Mouse (Mus musculus): ENCODE measurements at regions not wholly inside any gene's neighbourhood (a gene's known extent, or its start where the extent isn't known, plus 50 kb on each side); places are given as distances from the start of the nearest gene placed in this dataset.
A peak's percentile ranks its signal among the peaks of the same experiment; 100 is the strongest.

- no peaks in the 10 kb centered on the region for H3K79me2 ChIP-seq (ENCODE audit: control insufficient read depth, insufficient read depth, low read length)
- WGBS = 75% methylated on average over 5 of the region's 5 CpGs
- H3K4me3 ChIP-seq (ENCODE audit: insufficient read depth, low read depth, low read length) = no peak overlapping the region; the same call in 1 of the 2 replicates
- H3K27me3 ChIP-seq (ENCODE audit: control insufficient read depth, insufficient read depth, low read length) = no peaks in the 10 kb centered on the region
- H3K27ac ChIP-seq (replicated peaks; ENCODE audit: insufficient read depth, low read depth, low read length) = no peak overlapping the region
- no peak for TF ChIP-seq POLR2A (IDR thresholded peaks at IDR 0.05; ENCODE audit: extremely low read depth, insufficient read depth, low read length)
- TF ChIP-seq CTCF (IDR thresholded peaks at IDR 0.05; ENCODE audit: low read depth, low read length) = no peak
- no peak overlapping the region for H3K9ac ChIP-seq (ENCODE audit: low read depth, low read length)
- H3K4me1 ChIP-seq (ENCODE audit: control insufficient read depth, insufficient read depth, low read length) = no peaks in the 10 kb centered on the region
- DNase-seq (ENCODE audit: extremely low read depth, low read depth, low spot score) = no peak
- H3K36me3 ChIP-seq (ENCODE audit: control insufficient read depth, insufficient read depth, low read length) = no peaks in the 10 kb centered on the region
Measured at GRCm38 (mm10) chr19:14387796-14388195, 210.1 kb downstream of the Tle4 start.

GRCm38 (mm10) chr19:14388539-14388938 is 209.3 kb downstream of the Tle4 start:
- no peak for DNase-seq (ENCODE audit: extremely low read depth, low read depth, low spot score)
- H3K36me3 ChIP-seq (ENCODE audit: control insufficient read depth, insufficient read depth, low read length) = no peaks in the 10 kb centered on the region
- H3K4me3 ChIP-seq (ENCODE audit: insufficient read depth, low read depth, low read length) = no peak overlapping the region
- H3K4me1 ChIP-seq (ENCODE audit: control insufficient read depth, insufficient read depth, low read length) = no peaks in the 10 kb centered on the region
- no peak overlapping the region for H3K27ac ChIP-seq (replicated peaks; ENCODE audit: insufficient read depth, low read depth, low read length)
- no peak overlapping the region for H3K9ac ChIP-seq (ENCODE audit: low read depth, low read length)
- 35% methylated on average over 4 of the region's 4 CpGs for WGBS
- TF ChIP-seq POLR2A (IDR thresholded peaks at IDR 0.05; ENCODE audit: extremely low read depth, insufficient read depth, low read length) = no peak
- TF ChIP-seq CTCF (IDR thresholded peaks at IDR 0.05; ENCODE audit: low read depth, low read length) = no peak
- H3K79me2 ChIP-seq (ENCODE audit: control insufficient read depth, insufficient read depth, low read length) = no peaks in the 10 kb centered on the region
- H3K27me3 ChIP-seq (ENCODE audit: control insufficient read depth, insufficient read depth, low read length) = no peaks in the 10 kb centered on the region

- Histone ChIP-seq H3K27me3 (ENCODE audit: control insufficient read depth, insufficient read depth, low read length) (no peaks in the 10 kb centered on the region), H3K27ac (replicated peaks; ENCODE audit: insufficient read depth, low read depth, low read length) (no peak overlapping the region), H3K9ac (ENCODE audit: low read depth, low read length) (no peak overlapping the region), H3K36me3 (ENCODE audit: control insufficient read depth, insufficient read depth, low read length) (no peaks in the 10 kb centered on the region), H3K4me3 (ENCODE audit: insufficient read depth, low read depth, low read length) (no peak overlapping the region), H3K79me2 (ENCODE audit: control insufficient read depth, insufficient read depth, low read length) (no peaks in the 10 kb centered on the region), H3K4me1 (ENCODE audit: control insufficient read depth, insufficient read depth, low read length) (no peaks in the 10 kb centered on the region)
- peak; percentile 10 for DNase-seq (ENCODE audit: extremely low read depth, low read depth, low spot score)
- no peak for TF ChIP-seq POLR2A (IDR thresholded peaks at IDR 0.05; ENCODE audit: extremely low read depth, insufficient read depth, low read length)
- TF ChIP-seq CTCF (IDR thresholded peaks at IDR 0.05; ENCODE audit: low read depth, low read length) = no peak
- 82% methylated on average over 6 of the region's 6 CpGs for WGBS
Measured at GRCm38 (mm10) chr19:14389881-14390837, 207.7 kb downstream of the Tle4 start.

- 55% methylated on average over 2 of the region's 2 CpGs for WGBS
- H3K27me3 ChIP-seq (ENCODE audit: control insufficient read depth, insufficient read depth, low read length) = no peaks in the 10 kb centered on the region
- no peak for DNase-seq (ENCODE audit: extremely low read depth, low read depth, low spot score)
- no peak overlapping the region for H3K27ac ChIP-seq (replicated peaks; ENCODE audit: insufficient read depth, low read depth, low read length)
- H3K79me2 ChIP-seq (ENCODE audit: control insufficient read depth, insufficient read depth, low read length) = no peaks in the 10 kb centered on the region
- H3K4me3 ChIP-seq (ENCODE audit: insufficient read depth, low read depth, low read length) = no peak overlapping the region
- H3K4me1 ChIP-seq (ENCODE audit: control insufficient read depth, insufficient read depth, low read length) = no peaks in the 10 kb centered on the region
- no peak for TF ChIP-seq CTCF (IDR thresholded peaks at IDR 0.05; ENCODE audit: low read depth, low read length)
- no peak for TF ChIP-seq POLR2A (IDR thresholded peaks at IDR 0.05; ENCODE audit: extremely low read depth, insufficient read depth, low read length)
- H3K9ac ChIP-seq (ENCODE audit: low read depth, low read length) = no peak overlapping the region
- no peaks in the 10 kb centered on the region for H3K36me3 ChIP-seq (ENCODE audit: control insufficient read depth, insufficient read depth, low read length)
Measured at GRCm38 (mm10) chr19:14390914-14391313, 206.9 kb downstream of the Tle4 start.

Measured in liver, adult 2 months (tissue).